Mouse (Mus musculus) heart, embryonic 16.5 days (tissue): Measurements from ENCODE around the gene Cdk17. TPM values are rescaled to one million over a fixed set of nuclear protein-coding genes. Genes with fewer than 3 reads are reported as not detected.

Source experiments
- ATAC-seq: fragments of 200-750 bp; cut with Nextera tagmentation; replicated peaks from 2 replicates; pipeline ENCODE4 v1.8.0; 2017; ENCODE audit warnings: moderate number of reproducible peaks; ENCODE audit not compliant: insufficient read depth, low FRiP score; ENCODE audit errors: extremely low read depth
- H3K27ac ChIP-seq: fragments of 300-500 bp; sonication (generic); 2 replicates; pipeline ENCODE4 v1.5.1; 2014; ENCODE audit warnings: mild to moderate bottlenecking, low read length, control low read depth, moderate library complexity
- H3K27me3 ChIP-seq: fragments of 300-500 bp; sonication (generic); 2 replicates; pipeline ENCODE4 v1.6.1; 2014; ENCODE audit warnings: low read length, mixed read lengths; ENCODE audit not compliant: control insufficient read depth, insufficient read depth
- H3K36me3 ChIP-seq: fragments of 300-500 bp; sonication (generic); 2 replicates; pipeline ENCODE4 v1.6.1; 2014; ENCODE audit not compliant: control insufficient read depth, insufficient read depth
- H3K4me1 ChIP-seq: fragments of 300-500 bp; sonication (generic); 2 replicates; pipeline ENCODE4 v1.6.1; 2014; ENCODE audit warnings: low read length, mixed read lengths; ENCODE audit not compliant: control insufficient read depth, insufficient read depth
- H3K4me2 ChIP-seq: fragments of 300-500 bp; sonication (generic); 2 replicates; pipeline ENCODE4 v1.6.1; 2014; ENCODE audit warnings: low read depth, mild to moderate bottlenecking, control low read depth, low read length
- H3K4me3 ChIP-seq: fragments of 300-500 bp; sonication (generic); 2 replicates; pipeline ENCODE4 v1.5.1; 2014; ENCODE audit warnings: mild to moderate bottlenecking, control low read depth, low read length
- H3K9ac ChIP-seq: fragments of 300-500 bp; sonication (generic); 2 replicates; pipeline ENCODE4 v1.6.1; 2014; ENCODE audit warnings: low read length, control low read depth
- H3K9me3 ChIP-seq: fragments of 300-500 bp; sonication (generic); replicated peaks from 2 replicates; pipeline ENCODE4 v1.6.1; 2016; ENCODE audit warnings: low read length; ENCODE audit not compliant: control insufficient read depth
- WGBS: fragments of 180-500 bp; shearing (Covaris S2); extraction: QIAGEN DNeasy Blood & Tissue Kit; methylation state at CpG from one replicate; pipeline ENCODE4 v1.1.7; 2014; 5-methylcytosine and 5-hydroxymethylcytosine counted together
- polyA plus RNA-seq: library from polyadenylated mRNA; unstranded; fragments of >200 nt; fragmentation: Nextera tagmentation; extraction: Ambion mirVana; gene quantifications from 2 replicates; pipeline ENCODE4 v1.2.1, GENCODE M21; 2015

The Cdk17 gene
- polyA plus RNA-seq, 1 experiment from 2014 or later: 14.9 TPM

DNA sequence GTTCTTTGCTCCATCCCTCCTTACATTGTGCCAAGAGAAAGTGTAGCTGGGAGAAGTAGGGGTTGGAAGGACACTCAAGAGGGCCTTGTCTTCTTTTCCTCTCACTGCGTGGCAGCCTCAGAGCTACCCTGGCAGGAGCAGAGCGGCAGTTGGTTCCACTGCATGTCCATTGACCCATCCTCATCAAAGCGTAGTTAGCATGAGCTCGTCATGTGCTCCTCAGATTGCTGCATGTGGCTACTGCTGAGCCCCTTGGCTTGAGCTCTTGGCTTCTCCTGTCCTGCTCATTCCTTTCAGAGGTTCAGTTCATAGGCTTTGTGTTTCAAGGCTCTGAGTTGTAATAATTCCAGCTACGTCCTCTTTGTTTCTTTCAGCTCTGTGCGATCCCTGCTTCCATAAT is 36.4 kb downstream of the Cdk17 start:
- Histone ChIP-seq H3K27ac (no peak overlapping the region), H3K4me1 (peaks cover 16% of the 10 kb centered on the region), H3K36me3 (peaks cover 9% of the 10 kb centered on the region), H3K4me2 (no peak overlapping the region), H3K9me3 (no peaks in the 10 kb centered on the region; the same call in 1 of the 2 replicates), H3K4me3 (no peak overlapping the region), H3K27me3 (no peaks in the 10 kb centered on the region), H3K9ac (no peak overlapping the region)
- WGBS: 90% methylated on average over 6 of the region's 6 CpGs
- no peak for ATAC-seq

DNA sequence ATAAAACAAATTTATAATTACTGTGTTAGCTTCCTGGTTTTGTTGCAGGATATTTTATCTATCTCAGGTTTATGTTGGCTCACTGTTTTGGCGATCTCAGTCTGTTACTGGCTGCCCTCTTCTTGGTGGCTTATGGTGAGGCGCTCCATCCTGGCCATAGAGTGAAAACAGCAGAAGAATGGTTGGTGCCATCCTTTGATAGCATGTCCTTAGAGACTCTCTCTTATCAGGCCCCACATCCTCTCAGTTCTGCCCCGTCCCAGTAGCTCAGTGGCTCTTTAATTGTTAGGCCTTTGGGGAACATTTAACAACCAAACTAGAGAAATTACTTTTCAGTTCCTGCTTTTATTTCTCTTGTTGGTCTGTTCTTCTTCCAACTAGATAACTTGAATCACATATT is 38.3 kb downstream of the Cdk17 start:
- peaks cover 9% of the 10 kb centered on the region for H3K36me3 ChIP-seq
- no peak overlapping the region for H3K27ac ChIP-seq
- H3K27me3 ChIP-seq: no peaks in the 10 kb centered on the region
- peaks cover 14% of the 10 kb centered on the region for H3K4me1 ChIP-seq
- no peak overlapping the region for H3K9ac ChIP-seq
- H3K4me3 ChIP-seq: no peak overlapping the region
- no peak overlapping the region for H3K4me2 ChIP-seq
- WGBS: 78% methylated on average over 3 of the region's 3 CpGs
- H3K9me3 ChIP-seq: no peaks in the 10 kb centered on the region; the same call in 1 of the 2 replicates
- no peak for ATAC-seq

DNA sequence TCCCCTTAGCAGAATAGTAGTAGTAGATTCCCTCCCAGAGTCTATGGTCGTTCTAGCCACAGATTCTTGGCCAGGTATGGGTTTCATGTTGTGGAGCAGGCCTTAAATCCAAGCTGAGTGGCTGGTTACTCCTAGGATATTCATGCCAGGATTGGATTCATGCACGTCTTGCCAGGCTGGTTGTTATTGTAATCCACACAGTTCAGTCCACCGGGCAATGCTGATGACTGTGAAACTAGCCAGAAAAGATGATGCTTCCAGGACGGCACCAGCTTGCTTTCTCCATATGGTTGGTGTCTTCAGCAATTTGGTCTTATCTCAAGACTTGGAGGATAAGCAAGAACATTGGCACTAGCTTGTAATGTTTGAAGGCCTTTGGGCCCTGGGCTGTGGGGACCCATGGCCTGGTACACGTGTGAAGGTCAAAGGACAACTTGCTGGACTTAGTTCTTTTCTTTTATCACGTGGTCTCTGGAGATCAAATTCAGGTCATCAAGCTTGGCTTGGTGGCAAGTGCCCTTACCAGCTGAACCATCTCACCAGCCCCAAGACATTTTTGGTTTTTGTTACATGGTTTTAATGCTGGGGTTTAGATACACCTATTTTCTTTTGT is 41.3 kb downstream of the Cdk17 start:
- H3K4me1 ChIP-seq: no peaks in the 10 kb centered on the region
- no peak overlapping the region for H3K9ac ChIP-seq
- H3K9me3 ChIP-seq: no peaks in the 10 kb centered on the region; the same call in 1 of the 2 replicates
- H3K36me3 ChIP-seq: peaks cover 9% of the 10 kb centered on the region
- no peaks in the 10 kb centered on the region for H3K27me3 ChIP-seq
- H3K4me2 ChIP-seq: no peak overlapping the region
- 85% methylated on average over 6 of the region's 6 CpGs for WGBS
- no peak for ATAC-seq
- H3K4me3 ChIP-seq: no peak overlapping the region
- no peak overlapping the region for H3K27ac ChIP-seq

DNA sequence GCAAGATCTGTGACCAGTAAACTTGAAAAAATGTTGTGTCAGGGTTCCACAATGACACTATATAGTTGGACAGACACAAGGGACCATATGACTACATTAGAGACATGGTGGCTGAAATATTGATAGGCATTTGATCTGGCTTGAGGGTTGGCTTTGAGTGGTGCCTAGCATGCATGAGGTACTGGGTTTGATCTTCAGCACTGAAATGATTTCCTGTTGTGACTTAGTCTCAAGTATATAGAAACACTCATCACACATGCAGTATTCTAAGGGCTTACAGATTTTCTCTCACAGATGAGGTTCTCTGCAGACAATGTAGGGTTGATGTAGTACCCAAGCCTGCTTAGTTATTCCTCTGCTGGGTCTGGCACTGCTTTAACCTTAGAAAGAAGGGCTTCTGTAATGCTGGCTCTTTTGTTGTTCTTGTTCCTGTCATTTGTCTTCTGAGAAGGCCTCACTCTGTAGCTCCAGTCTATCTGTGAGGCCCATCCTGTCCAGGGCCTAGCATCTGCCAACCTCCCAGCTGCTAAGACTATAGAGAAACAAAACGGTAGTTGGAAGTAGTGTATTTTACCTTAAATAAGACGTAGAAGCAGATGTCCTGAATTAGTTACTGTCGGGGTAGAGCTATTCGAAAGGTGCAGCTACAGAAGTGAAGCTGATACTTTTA is 44.7 kb downstream of the Cdk17 start:
- Histone ChIP-seq H3K9me3 (no peaks in the 10 kb centered on the region), H3K27ac (no peak overlapping the region), H3K27me3 (no peaks in the 10 kb centered on the region), H3K4me3 (no peak overlapping the region), H3K4me1 (no peaks in the 10 kb centered on the region), H3K4me2 (no peak overlapping the region), H3K36me3 (no peaks in the 10 kb centered on the region), H3K9ac (no peak overlapping the region)
- WGBS: 89% methylated on average over 4 of the region's 4 CpGs
- no peak for ATAC-seq

DNA sequence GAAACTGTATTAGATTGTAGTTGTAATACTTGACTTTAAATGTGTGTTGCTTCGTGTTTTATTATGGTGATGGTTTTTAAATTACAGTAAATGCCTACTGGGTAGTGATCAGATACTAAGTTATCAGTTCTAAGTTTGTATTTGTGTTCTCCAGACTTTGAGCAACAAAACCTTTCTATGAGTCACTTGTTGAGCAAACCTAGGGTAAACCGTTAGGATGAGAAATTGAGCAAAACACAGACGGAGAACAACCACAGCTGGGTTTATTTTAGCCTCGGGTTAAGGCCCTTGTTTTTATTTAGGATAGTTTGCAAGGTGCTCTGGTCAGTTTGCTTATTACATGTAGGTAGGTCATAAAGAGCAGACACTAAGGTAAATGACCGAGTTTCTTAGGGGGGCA is 46.5 kb downstream of the Cdk17 start:
- no peak overlapping the region for H3K4me2 ChIP-seq
- H3K27ac ChIP-seq: no peak overlapping the region
- H3K27me3 ChIP-seq: no peaks in the 10 kb centered on the region
- ATAC-seq: no peak
- H3K36me3 ChIP-seq: peaks cover 5% of the 10 kb centered on the region
- WGBS: 80% methylated on average over 5 of the region's 5 CpGs
- no peaks in the 10 kb centered on the region for H3K9me3 ChIP-seq
- no peak overlapping the region for H3K9ac ChIP-seq
- H3K4me3 ChIP-seq: no peak overlapping the region
- H3K4me1 ChIP-seq: no peaks in the 10 kb centered on the region

DNA sequence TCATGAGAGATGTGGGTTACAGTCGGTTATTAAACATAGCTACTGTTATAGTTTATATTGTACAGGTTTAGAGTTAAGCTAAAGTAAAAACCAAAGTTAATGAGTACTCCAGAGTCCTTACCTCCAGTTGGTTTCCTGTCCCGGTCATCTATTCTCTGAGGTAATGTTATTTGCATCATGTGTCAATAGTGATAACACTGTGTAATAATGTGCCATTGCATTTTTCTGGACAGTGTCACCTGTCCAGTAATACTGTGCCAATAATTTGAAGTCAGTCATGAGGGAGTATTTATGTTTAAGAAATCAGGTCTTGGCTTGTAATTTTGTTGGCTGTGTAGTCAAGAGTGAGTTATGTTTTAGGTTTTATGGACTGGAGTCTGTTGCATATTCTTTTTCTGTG is 52.0 kb downstream of the Cdk17 start:
- ATAC-seq: no peak
- WGBS: 83% methylated on average over 2 of the region's 2 CpGs
- peaks cover 33% of the 10 kb centered on the region for H3K36me3 ChIP-seq
- H3K4me1 ChIP-seq: no peaks in the 10 kb centered on the region; the same call in 1 of the 2 replicates
- no peaks in the 10 kb centered on the region for H3K27me3 ChIP-seq
- no peak overlapping the region for H3K27ac ChIP-seq
- H3K9me3 ChIP-seq: 0 out of 2 replicates have a peak, but pooled peaks cover 2% of the 10 kb centered on the region
- H3K4me2 ChIP-seq: no peak overlapping the region
- H3K4me3 ChIP-seq: no peak overlapping the region
- H3K9ac ChIP-seq: no peak overlapping the region

DNA sequence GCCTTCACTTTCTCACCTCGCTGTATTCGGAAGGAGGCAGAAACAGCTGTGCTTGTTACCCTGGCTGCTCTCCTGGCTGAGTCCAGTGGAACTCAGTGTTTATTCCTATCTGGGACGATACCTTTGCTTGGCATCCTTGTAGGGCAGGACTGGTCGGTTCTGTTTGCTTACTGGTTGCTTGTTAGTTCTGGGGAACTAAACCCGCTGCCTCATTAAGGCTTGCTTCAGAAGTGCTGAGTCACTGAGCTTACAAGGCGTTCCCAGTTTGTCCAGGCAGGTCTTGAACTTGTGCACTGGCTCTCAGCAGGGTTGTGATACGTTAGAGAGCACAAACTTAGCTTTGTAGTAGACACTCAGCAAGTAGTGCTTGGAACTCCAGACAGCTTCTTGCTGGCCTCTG is 52.7 kb downstream of the Cdk17 start:
- Histone ChIP-seq H3K27me3 (no peaks in the 10 kb centered on the region), H3K4me1 (no peaks in the 10 kb centered on the region; the same call in 1 of the 2 replicates), H3K27ac (no peak overlapping the region), H3K4me3 (no peak overlapping the region), H3K9ac (no peak overlapping the region), H3K4me2 (no peak overlapping the region), H3K36me3 (peaks cover 40% of the 10 kb centered on the region), H3K9me3 (0 out of 2 replicates have a peak, but pooled peaks cover 2% of the 10 kb centered on the region)
- 81% methylated on average over 7 of the region's 7 CpGs for WGBS
- no peak for ATAC-seq

- peaks cover 40% of the 10 kb centered on the region for H3K36me3 ChIP-seq
- WGBS: 70% methylated on average over 4 of the region's 4 CpGs
- no peaks in the 10 kb centered on the region; the same call in 1 of the 2 replicates for H3K4me1 ChIP-seq
- no peak overlapping the region for H3K4me3 ChIP-seq
- H3K27ac ChIP-seq: no peak overlapping the region
- H3K4me2 ChIP-seq: no peak overlapping the region
- H3K27me3 ChIP-seq: no peaks in the 10 kb centered on the region
- no peak overlapping the region for H3K9ac ChIP-seq
- H3K9me3 ChIP-seq: 0 out of 2 replicates have a peak, but pooled peaks cover 2% of the 10 kb centered on the region
- ATAC-seq: no peak
Observed at GRCm38 (mm10) chr10:93214251-93214650, 53.6 kb downstream of the Cdk17 start.

- 87% methylated on average over 8 of the region's 8 CpGs for WGBS
- H3K27me3 ChIP-seq: no peaks in the 10 kb centered on the region
- H3K36me3 ChIP-seq: peaks cover 40% of the 10 kb centered on the region
- no peak overlapping the region for H3K4me2 ChIP-seq
- H3K27ac ChIP-seq: no peak overlapping the region
- H3K9ac ChIP-seq: no peak overlapping the region
- H3K4me1 ChIP-seq: no peaks in the 10 kb centered on the region; the same call in 1 of the 2 replicates
- 0 out of 2 replicates have a peak, but pooled peaks cover 2% of the 10 kb centered on the region for H3K9me3 ChIP-seq
- ATAC-seq: no peak
- H3K4me3 ChIP-seq: no peak overlapping the region
Observed at GRCm38 (mm10) chr10:93215051-93215763, 54.5 kb downstream of the Cdk17 start.
